Mouse (Mus musculus) layer of hippocampus, adult 11-12 months (tissue): Measurements from ENCODE around the gene Zfp184.
A peak's percentile ranks its signal among the peaks of the same experiment; 100 is the strongest.
"Not testable (repeated sequence)": the region's sequence is repeated elsewhere in the genome, so short reads cannot be mapped to it uniquely, and the experiment has no call there.

Experiments
- DNase-seq: peaks from one replicate; pipeline ENCODE4 v3.0.0; 2022; ENCODE audit warnings: low spot score

The Zfp184 gene

GRCm38 (mm10) chr13:21944926-21945740 is at the start of gene Zfp184:
Gene Zfp184 (plus strand): TSS chr13:21945094.
- peak; percentile 90 for DNase-seq

- peak; percentile 86 for DNase-seq
Measured at GRCm38 (mm10) chr13:21896549-21897244, 48.2 kb upstream of the Zfp184 start.

GRCm38 (mm10) chr13:21897245-21897634 is 47.7 kb upstream of the Zfp184 start:
- no peak for DNase-seq

GRCm38 (mm10) chr13:21900870-21901565 is 43.9 kb upstream of the Zfp184 start:
- DNase-seq, result not testable (repeated sequence)

- DNase-seq, result no peak
Measured at GRCm38 (mm10) chr13:21903500-21903899, 41.4 kb upstream of the Zfp184 start.

GRCm38 (mm10) chr13:21904090-21904489 is 40.8 kb upstream of the Zfp184 start:
- not testable (repeated sequence) for DNase-seq

- DNase-seq, result no peak
Measured at GRCm38 (mm10) chr13:21906301-21906700, 38.6 kb upstream of the Zfp184 start.

GRCm38 (mm10) chr13:21906946-21907806 is 37.7 kb upstream of the Zfp184 start:
- DNase-seq, result no peak

- DNase-seq, result not testable (repeated sequence)
Measured at GRCm38 (mm10) chr13:21907807-21908155, 37.1 kb upstream of the Zfp184 start.

- no peak for DNase-seq
Measured at GRCm38 (mm10) chr13:21910735-21911134, 34.2 kb upstream of the Zfp184 start.

GRCm38 (mm10) chr13:21911147-21911546 is 33.7 kb upstream of the Zfp184 start:
- DNase-seq, result no peak

- DNase-seq, result no peak
Measured at GRCm38 (mm10) chr13:21913854-21914253, 31.0 kb upstream of the Zfp184 start.

- DNase-seq, result peak; percentile 27
Measured at GRCm38 (mm10) chr13:21914599-21914998, 30.3 kb upstream of the Zfp184 start.

GRCm38 (mm10) chr13:21915487-21915886 is 29.4 kb upstream of the Zfp184 start:
- no peak for DNase-seq

GRCm38 (mm10) chr13:21916056-21916455 is 28.8 kb upstream of the Zfp184 start:
- no peak for DNase-seq

- no peak for DNase-seq
Measured at GRCm38 (mm10) chr13:21917040-21917439, 27.9 kb upstream of the Zfp184 start.

GRCm38 (mm10) chr13:21917480-21917879 is 27.4 kb upstream of the Zfp184 start:
- DNase-seq, result no peak

- DNase-seq, result no peak
Measured at GRCm38 (mm10) chr13:21917992-21918391, 26.9 kb upstream of the Zfp184 start.

GRCm38 (mm10) chr13:21918570-21919419 is 26.1 kb upstream of the Zfp184 start:
- no peak for DNase-seq

GRCm38 (mm10) chr13:21919836-21920431 is 25.0 kb upstream of the Zfp184 start:
- DNase-seq, result no peak
